Mouse (Mus musculus): ENCODE measurements around the gene March8.

Gene March8

DNA sequence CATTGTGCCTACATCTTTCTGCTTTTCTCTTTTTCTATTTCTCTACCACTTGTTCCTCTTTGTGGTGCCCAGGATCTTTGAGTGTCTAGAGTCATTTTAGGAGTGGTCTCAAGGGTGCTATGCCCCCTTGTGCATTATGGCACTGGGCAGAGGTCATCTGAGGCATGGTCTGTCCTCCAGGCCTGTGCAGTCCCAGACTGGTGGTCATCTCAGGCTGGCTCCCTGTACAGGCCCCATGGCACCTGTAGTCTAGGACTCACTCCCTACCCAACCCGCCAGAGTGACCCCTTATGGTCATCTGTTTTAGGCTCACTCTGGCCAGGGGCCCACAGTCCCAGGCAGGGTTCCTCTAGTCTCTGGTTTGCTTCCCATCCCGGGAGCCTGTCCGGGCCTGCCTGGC lies 33.7 kb downstream of the March8 start:
- no peak for DNase-seq (ENCODE audit: low spot score in 2 of 2)

GRCm38 (mm10) chr6:116374136-116374535 lies 36.3 kb downstream of the March8 start:
- DNase-seq (ENCODE audit: low spot score in 2 of 2) = no peak

GRCm38 (mm10) chr6:116374618-116375017 lies 36.8 kb downstream of the March8 start:
- DNase-seq (ENCODE audit: low spot score in 2 of 2) = no peak

DNA sequence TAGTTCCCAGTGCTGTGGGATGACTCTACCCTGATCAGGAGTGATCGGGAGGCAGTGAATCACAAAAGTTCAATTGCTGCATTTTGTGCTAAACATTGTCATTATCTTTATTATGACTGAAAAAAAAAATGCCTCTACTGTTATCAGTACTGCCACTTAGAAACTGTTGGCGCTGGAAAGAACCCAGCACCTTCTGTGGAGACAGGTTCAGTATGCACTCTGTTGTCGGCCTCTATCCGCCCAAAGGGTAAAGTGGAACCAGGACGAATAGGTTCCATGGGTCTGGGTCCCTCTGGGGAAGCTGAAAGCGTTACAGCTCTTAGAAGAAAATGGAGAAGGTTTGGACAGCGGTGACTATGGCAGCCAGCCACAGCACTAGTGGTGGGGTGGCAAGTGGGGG lies 41.1 kb downstream of the March8 start:
- no peak for DNase-seq (ENCODE audit: low spot score in 2 of 2)

- DNase-seq (ENCODE audit: low spot score in 2 of 2) = no peak
These were observed 42.3 kb downstream of the March8 start for GRCm38 (mm10) chr6:116380157-116380556.

- no peak for DNase-seq (ENCODE audit: low spot score in 2 of 2)
These were observed 43.8 kb downstream of the March8 start for GRCm38 (mm10) chr6:116381605-116382004.

DNA sequence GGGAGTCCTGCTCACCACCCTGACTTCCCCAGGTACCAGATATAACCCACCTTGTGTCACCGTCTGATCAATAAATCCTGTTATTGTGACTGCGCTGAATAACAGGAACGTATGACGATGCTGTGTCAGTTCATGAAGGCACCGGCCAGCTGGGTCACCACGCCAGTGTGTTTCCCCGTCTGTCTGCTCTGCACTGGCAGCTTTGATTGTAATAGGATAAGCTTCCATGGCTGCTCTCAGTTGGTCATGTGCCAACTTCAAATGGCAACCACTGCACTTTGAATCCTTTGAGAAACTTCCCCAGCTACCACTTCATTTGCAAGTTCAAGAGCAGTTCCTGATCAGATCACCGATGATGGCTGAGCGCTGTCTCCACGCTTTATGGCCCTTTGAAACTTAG lies 45.8 kb downstream of the March8 start:
- no peak for DNase-seq (ENCODE audit: low spot score in 2 of 2)

- no peak for DNase-seq (ENCODE audit: low spot score in 2 of 2)
These were observed 47.6 kb downstream of the March8 start for GRCm38 (mm10) chr6:116385194-116386044.

- DNase-seq (ENCODE audit: low spot score in 2 of 2) = no peak
These were observed 48.2 kb downstream of the March8 start for GRCm38 (mm10) chr6:116386045-116386415.

DNA sequence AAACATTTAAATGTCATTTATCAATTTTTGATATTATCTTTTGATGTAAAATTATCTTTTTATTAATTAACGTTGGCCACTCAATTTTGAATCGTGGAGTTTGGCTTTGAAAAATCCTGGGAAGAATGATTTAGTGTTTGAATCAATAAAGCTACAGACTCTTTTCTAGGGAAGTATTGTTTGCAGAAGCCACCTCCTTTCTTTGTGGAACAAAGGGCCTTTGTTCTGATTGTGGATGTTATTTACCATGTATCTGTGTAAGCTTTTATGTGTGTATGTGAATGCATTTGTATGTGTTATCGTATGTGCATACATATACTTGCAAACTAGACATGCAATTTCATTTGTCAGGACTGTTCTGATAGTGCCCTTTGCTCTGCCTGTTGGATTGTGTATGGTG lies 48.7 kb downstream of the March8 start:
- DNase-seq (ENCODE audit: low spot score in 2 of 2) = no peak

DNA sequence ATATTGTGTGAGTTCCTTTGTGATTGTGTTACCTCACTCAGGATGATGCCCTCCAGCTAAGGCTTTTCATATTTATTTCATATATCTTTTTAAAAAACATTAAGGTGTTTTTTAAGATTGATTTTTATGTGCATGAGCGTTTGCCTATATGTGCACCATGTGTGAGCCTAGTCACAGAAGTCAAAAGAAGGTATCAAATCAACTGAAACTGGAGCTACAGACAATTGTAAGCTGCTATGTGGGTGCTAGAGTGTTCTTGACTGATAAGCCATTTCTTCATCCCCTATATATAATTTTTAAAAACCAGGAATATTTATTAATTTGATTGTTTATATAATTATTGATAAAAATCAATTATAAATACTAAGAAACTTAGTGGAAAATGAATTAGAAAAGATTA lies 50.2 kb downstream of the March8 start:
- DNase-seq (ENCODE audit: low spot score in 2 of 2) = no peak

GRCm38 (mm10) chr6:116389481-116389880 lies 51.7 kb downstream of the March8 start:
- DNase-seq (ENCODE audit: low spot score in 2 of 2) = no peak

DNA sequence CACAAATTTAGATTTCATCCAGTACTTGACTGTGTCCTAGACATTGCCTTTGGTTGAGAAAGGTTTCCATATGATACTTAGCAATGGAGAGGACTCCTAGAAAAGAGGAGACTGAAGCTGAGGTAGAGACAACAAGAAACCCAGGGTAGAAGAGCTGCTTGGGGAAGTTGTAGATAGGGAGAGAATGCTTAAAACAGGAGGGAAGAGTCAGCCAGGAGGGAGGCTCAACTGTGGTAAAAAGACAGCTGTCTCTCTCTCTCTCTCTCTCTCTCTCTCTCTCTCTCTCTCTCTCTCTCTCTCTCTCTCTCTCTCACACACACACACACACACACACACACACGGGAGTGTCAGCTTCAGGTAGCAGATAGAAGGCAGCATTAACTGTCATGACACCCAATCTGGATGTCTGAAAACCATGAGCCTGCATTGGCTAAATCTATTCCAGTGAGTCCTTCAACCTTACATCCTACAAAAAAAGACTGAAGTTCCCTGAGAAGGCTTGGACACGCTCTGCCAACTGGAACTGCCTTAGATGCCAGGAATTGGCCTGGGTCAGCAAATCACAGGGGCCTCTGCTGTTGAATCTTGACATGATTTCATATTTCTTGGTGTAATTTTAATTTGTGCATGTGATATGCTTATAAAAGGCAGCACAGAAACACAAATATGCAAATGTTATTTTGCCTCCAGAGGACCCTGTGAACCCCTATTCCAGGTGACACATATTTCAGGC lies 57.3 kb downstream of the March8 start:
- no peak for DNase-seq (ENCODE audit: low spot score in 2 of 2)

- DNase-seq (ENCODE audit: low spot score in 2 of 2) = no peak
These were observed 59.8 kb downstream of the March8 start for GRCm38 (mm10) chr6:116397621-116398020.

DNA sequence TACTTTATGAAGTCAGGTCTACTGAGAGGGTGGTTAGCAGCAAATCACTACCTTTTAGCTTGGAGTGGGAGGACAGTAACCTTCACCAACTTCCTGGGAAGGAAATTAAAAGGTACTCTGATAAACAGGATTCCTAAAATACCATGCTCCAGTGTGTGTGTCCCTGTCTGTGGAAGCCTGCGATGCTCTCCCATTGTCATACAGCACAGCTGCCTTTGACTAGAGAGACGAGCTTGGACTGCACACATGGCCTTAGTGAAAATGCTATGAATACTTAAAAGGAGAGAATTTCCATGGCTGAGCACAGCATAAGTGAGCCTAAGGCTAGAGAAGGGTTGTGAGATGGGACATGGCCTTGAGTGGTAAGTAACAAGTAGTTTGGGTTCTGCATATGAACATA lies 60.3 kb downstream of the March8 start:
- DNase-seq (ENCODE audit: low spot score in 2 of 2) = no peak

- no peak for DNase-seq (ENCODE audit: low spot score in 2 of 2)
These were observed 64.1 kb downstream of the March8 start for GRCm38 (mm10) chr6:116401746-116402423.

- DNase-seq (ENCODE audit: low spot score in 2 of 2) = no peak
These were observed 64.6 kb downstream of the March8 start for GRCm38 (mm10) chr6:116402426-116402825.

- DNase-seq (ENCODE audit: low spot score in 2 of 2) = no peak
These were observed 67.4 kb downstream of the March8 start for GRCm38 (mm10) chr6:116405243-116405642.

DNA sequence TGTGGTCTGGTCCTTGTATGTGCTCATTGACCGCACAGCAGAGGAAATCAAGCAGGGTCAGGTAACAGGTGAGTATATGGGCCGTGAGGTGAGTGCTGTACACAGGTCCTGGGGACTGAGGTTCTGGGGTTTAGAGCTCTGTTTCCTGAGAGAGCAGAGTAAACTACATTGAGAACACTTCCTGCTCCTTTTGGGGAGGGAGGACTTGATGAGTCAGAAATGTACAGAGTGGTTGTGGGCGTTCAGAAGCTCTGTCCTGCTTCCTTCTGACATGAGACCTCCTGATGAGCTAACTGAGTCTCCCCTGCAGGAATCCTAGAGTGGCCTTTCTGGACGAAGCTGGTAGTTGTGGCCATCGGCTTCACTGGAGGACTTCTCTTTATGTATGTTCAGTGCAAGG lies 67.9 kb downstream of the March8 start:
- no peak for DNase-seq (ENCODE audit: low spot score in 2 of 2)

DNA sequence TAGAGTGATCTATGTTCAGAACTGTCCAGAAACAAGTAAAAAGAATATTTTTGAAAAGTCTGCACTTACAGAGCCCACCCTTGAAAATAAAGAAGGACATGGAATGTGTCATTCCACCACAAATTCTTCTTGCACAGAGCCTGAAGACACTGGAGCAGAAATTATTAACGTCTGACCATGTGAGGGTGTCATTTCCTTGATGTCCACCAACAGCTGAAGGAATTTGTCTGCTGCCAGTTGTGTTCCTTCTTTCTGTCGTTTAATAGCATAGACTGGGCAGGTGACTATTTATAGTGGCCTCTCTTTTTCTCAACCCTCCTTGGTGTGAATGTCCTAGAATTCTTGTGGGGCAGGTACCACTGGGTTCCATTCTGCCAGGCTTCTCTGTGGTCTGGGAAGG lies 68.3 kb downstream of the March8 start:
- DNase-seq (ENCODE audit: low spot score in 2 of 2) = no peak

DNA sequence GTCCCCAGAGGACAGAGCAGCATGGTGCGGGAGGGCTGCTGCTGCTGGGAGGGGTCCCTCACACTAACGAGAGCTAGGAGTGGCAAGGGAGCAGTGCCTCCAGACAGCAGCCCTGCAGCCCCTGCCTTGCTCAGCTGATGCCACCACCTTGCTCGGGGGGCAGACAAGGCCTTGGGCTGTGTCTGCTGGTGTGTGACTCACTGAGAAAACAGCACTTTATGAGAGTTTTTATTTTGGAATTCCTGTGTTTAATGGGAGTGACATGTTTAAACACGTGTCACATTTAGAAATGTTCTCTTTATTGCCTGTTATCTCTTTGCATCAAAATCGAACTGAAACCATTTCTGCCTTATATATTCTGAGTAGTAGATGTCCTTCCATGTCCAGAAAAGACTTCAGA lies 68.9 kb downstream of the March8 start:
- no peak for DNase-seq (ENCODE audit: low spot score in 2 of 2)

GRCm38 (mm10) chr6:116407216-116407615 lies 69.4 kb downstream of the March8 start:
- DNase-seq (ENCODE audit: low spot score in 2 of 2) = no peak
